Mouse (Mus musculus): ENCODE measurements around the gene Olfr810. TPM values are rescaled to one million over a fixed set of nuclear protein-coding genes. Genes with fewer than 3 reads are reported as not detected.

The Olfr810 gene
- polyA plus RNA-seq (2014; fragmentation: Nextera tagmentation; extraction: Ambion mirVana): not detected in 2 replicates

DNA sequence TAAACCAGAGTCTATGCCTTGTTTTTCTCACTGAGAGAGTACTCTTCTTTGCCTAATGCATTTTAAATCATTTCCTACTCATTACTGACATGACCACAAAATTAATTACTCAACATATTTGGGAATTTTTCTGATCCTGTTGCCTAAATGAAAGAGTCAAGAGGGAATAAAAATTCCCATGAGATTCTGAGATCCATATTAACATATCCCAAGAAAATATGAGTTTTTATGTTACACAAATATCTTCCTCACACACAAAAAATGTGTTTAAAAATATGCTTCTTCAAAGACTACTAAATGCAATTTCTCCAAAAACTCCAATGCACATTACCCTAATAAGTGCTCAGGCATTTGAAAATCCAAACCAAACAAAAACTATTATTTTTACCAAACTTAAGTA, at the start of gene Olfr810:
Olfr810 (minus strand) TSS at position 101 of the 400 bp plus-strand sequence.
- Histone ChIP-seq H3K9ac (replicated peaks; ENCODE audit: low read length) (no peak within 1 kb of the TSS), H3K27me3 (ENCODE audit: control insufficient read depth, insufficient read depth, low read length) (no peaks in the 10 kb centered on the region), H3K27ac (replicated peaks; ENCODE audit: low read depth, low read length) (no peak within 1 kb of the TSS), H3K9me3 (replicated peaks; ENCODE audit: control insufficient read depth, low read length) (no peaks in the 10 kb centered on the region), H3K4me1 (ENCODE audit: control insufficient read depth, insufficient read depth, low read length) (no peaks in the 10 kb centered on the region), H3K4me2 (ENCODE audit: low read depth, low read length) (no peak within 1 kb of the TSS), H3K4me3 (ENCODE audit: low read depth, low read length) (no peak within 1 kb of the TSS), H3K36me3 (replicated peaks; ENCODE audit: control insufficient read depth, insufficient read depth, low read depth, low read length) (no peaks in the 10 kb centered on the region)
- DNase-seq (ENCODE audit: low spot score) (no peak), ATAC-seq (replicated peaks; ENCODE audit: insufficient number of reproducible peaks, low FRiP score, low TSS enrichment, low read depth) (no peak)

GRCm38 (mm10) chr10:129804296-129804695, 9.6 kb upstream of the Olfr810 start, which contains the start of gene Olfr811:
Gene Olfr811, minus strand, starts transcription at chr10:129804396.
- Histone ChIP-seq H3K4me3 (ENCODE audit: low read depth, low read length) (no peak within 1 kb of the TSS), H3K9ac (replicated peaks; ENCODE audit: low read length) (no peak within 1 kb of the TSS), H3K4me1 (ENCODE audit: control insufficient read depth, insufficient read depth, low read length) (no peaks in the 10 kb centered on the region), H3K4me2 (ENCODE audit: low read depth, low read length) (no peak within 1 kb of the TSS), H3K27me3 (ENCODE audit: control insufficient read depth, insufficient read depth, low read length) (no peaks in the 10 kb centered on the region), H3K27ac (replicated peaks; ENCODE audit: low read depth, low read length) (no peak within 1 kb of the TSS), H3K9me3 (replicated peaks; ENCODE audit: control insufficient read depth, low read length) (no peaks in the 10 kb centered on the region), H3K36me3 (replicated peaks; ENCODE audit: control insufficient read depth, insufficient read depth, low read depth, low read length) (no peaks in the 10 kb centered on the region)
- ATAC-seq (replicated peaks; ENCODE audit: insufficient number of reproducible peaks, low FRiP score, low TSS enrichment, low read depth) (no peak), DNase-seq (ENCODE audit: low spot score) (no peak)
- WGBS: 86% methylated on average over 4 of the region's 4 CpGs

GRCm38 (mm10) chr10:129778123-129778522, 16.6 kb downstream of the Olfr810 start:
- Histone ChIP-seq H3K27ac (replicated peaks; ENCODE audit: low read depth, low read length) (no peak overlapping the region), H3K27me3 (ENCODE audit: control insufficient read depth, insufficient read depth, low read length) (no peaks in the 10 kb centered on the region), H3K9me3 (replicated peaks; ENCODE audit: control insufficient read depth, low read length) (no peaks in the 10 kb centered on the region), H3K4me1 (ENCODE audit: control insufficient read depth, insufficient read depth, low read length) (no peaks in the 10 kb centered on the region), H3K36me3 (replicated peaks; ENCODE audit: control insufficient read depth, insufficient read depth, low read depth, low read length) (no peaks in the 10 kb centered on the region), H3K4me3 (ENCODE audit: low read depth, low read length) (no peak overlapping the region), H3K9ac (replicated peaks; ENCODE audit: low read length) (no peak overlapping the region), H3K4me2 (ENCODE audit: low read depth, low read length) (no peak overlapping the region)
- DNase-seq (ENCODE audit: low spot score): no peak
- ATAC-seq (replicated peaks; ENCODE audit: insufficient number of reproducible peaks, low FRiP score, low TSS enrichment, low read depth): no peak

DNA sequence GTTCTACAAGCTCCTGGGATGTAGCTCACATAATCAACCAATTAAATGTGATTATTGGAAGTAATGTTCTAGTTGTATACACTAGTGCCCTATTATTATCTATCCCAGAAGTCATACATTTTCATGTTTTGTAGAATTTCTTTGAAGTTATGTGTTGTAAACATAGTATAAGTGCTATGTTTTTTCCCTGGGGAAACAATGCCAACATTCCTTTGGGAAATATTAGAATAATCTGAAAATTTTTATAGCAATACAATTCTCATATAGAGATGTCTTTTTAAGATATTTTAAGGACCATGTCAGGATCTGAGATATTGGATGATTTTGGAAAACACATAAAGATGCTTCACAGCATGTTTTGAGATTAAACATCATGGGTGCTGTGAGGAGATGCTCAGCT, 20.4 kb downstream of the Olfr810 start, which contains the start of gene Olfr809:
Olfr809 (plus strand) TSS at position 301 of the 400 bp plus-strand sequence.
- ATAC-seq (replicated peaks; ENCODE audit: insufficient number of reproducible peaks, low FRiP score, low TSS enrichment, low read depth): no peak
- Histone ChIP-seq H3K27me3 (ENCODE audit: control insufficient read depth, insufficient read depth, low read length) (no peaks in the 10 kb centered on the region), H3K4me2 (ENCODE audit: low read depth, low read length) (no peak within 1 kb of the TSS), H3K36me3 (replicated peaks; ENCODE audit: control insufficient read depth, insufficient read depth, low read depth, low read length) (no peaks in the 10 kb centered on the region), H3K9ac (replicated peaks; ENCODE audit: low read length) (no peak within 1 kb of the TSS), H3K9me3 (replicated peaks; ENCODE audit: control insufficient read depth, low read length) (no peaks in the 10 kb centered on the region), H3K27ac (replicated peaks; ENCODE audit: low read depth, low read length) (no peak within 1 kb of the TSS), H3K4me3 (ENCODE audit: low read depth, low read length) (no peak within 1 kb of the TSS), H3K4me1 (ENCODE audit: control insufficient read depth, insufficient read depth, low read length) (no peaks in the 10 kb centered on the region)
- no peak for DNase-seq (ENCODE audit: low spot score)

GRCm38 (mm10) chr10:129765182-129765581, 29.5 kb downstream of the Olfr810 start, which contains the start of gene Olfr808:
Gene Olfr808, plus strand, starts transcription at chr10:129765482.
- Histone ChIP-seq H3K9me3 (replicated peaks; ENCODE audit: control insufficient read depth, low read length) (no peaks in the 10 kb centered on the region), H3K27ac (replicated peaks; ENCODE audit: low read depth, low read length) (no peak within 1 kb of the TSS), H3K4me2 (ENCODE audit: low read depth, low read length) (no peak within 1 kb of the TSS), H3K4me3 (ENCODE audit: low read depth, low read length) (no peak within 1 kb of the TSS), H3K4me1 (ENCODE audit: control insufficient read depth, insufficient read depth, low read length) (no peaks in the 10 kb centered on the region), H3K9ac (replicated peaks; ENCODE audit: low read length) (no peak within 1 kb of the TSS), H3K36me3 (replicated peaks; ENCODE audit: control insufficient read depth, insufficient read depth, low read depth, low read length) (no peaks in the 10 kb centered on the region), H3K27me3 (ENCODE audit: control insufficient read depth, insufficient read depth, low read length) (no peaks in the 10 kb centered on the region)
- 95% methylated on average over 1 of the region's 1 CpGs for WGBS
- ATAC-seq (replicated peaks; ENCODE audit: insufficient number of reproducible peaks, low FRiP score, low TSS enrichment, low read depth) (no peak), DNase-seq (ENCODE audit: low spot score) (no peak)

DNA sequence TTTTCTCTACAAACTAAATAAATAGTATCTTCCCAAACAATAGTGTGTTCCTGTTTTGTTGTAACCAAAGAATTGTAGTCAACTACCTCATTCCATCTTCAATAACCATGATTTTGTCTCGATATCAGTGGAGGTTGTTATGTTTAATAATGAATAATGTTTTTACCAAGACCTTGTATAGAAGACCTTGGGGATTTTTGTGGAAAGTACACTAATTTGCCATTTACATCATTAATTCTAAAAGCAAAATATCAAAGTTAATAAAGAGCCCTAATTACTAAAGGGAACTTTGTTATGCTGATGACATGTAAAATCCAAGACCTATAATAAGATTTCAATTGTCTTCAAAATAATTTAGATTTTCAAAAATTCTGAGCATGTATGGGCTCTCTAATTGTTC, 37.0 kb downstream of the Olfr810 start, which contains the start of gene Olfr807:
Olfr807 (minus strand) TSS at position 101 of the 400 bp plus-strand sequence.
- H3K9ac ChIP-seq (replicated peaks; ENCODE audit: low read length): no peak within 1 kb of the TSS
- no peak within 1 kb of the TSS for H3K4me2 ChIP-seq (ENCODE audit: low read depth, low read length)
- DNase-seq (ENCODE audit: low spot score): no peak
- ATAC-seq (replicated peaks; ENCODE audit: insufficient number of reproducible peaks, low FRiP score, low TSS enrichment, low read depth): no peak
- 88% methylated on average over 1 of the region's 1 CpGs for WGBS
- no peak within 1 kb of the TSS for H3K4me3 ChIP-seq (ENCODE audit: low read depth, low read length)
- no peaks in the 10 kb centered on the region for H3K4me1 ChIP-seq (ENCODE audit: control insufficient read depth, insufficient read depth, low read length)
- no peak within 1 kb of the TSS for H3K27ac ChIP-seq (replicated peaks; ENCODE audit: low read depth, low read length)
- H3K36me3 ChIP-seq (replicated peaks; ENCODE audit: control insufficient read depth, insufficient read depth, low read depth, low read length): no peaks in the 10 kb centered on the region
- H3K27me3 ChIP-seq (ENCODE audit: control insufficient read depth, insufficient read depth, low read length): no peaks in the 10 kb centered on the region
- H3K9me3 ChIP-seq (replicated peaks; ENCODE audit: control insufficient read depth, low read length): no peaks in the 10 kb centered on the region

DNA sequence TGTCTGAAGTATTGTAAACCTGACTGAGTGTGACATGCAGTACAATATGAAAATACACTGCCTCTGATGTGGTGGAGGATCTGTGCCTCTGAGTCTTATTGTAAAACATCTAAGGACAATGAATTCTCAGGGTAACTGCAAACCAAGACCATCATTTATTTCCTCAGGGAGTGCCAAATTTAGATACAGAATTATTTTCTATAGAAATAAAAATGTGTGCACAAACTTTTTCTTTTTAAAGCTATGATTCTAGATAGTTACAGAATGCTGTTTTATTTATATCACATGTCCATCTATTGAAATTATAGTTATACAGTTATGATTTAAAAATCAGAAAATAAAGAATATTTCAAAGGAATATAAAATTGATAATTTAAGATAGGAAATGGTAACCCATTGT, 52.9 kb downstream of the Olfr810 start, which contains the start of gene Olfr806:
Olfr806 (minus strand) TSS at position 101 of the 400 bp plus-strand sequence.
- ATAC-seq (replicated peaks; ENCODE audit: insufficient number of reproducible peaks, low FRiP score, low TSS enrichment, low read depth) (no peak), DNase-seq (ENCODE audit: low spot score) (no peak)
- no peaks in the 10 kb centered on the region for H3K9me3 ChIP-seq (replicated peaks; ENCODE audit: control insufficient read depth, low read length)
- no peaks in the 10 kb centered on the region for H3K27me3 ChIP-seq (ENCODE audit: control insufficient read depth, insufficient read depth, low read length)
- no peak within 1 kb of the TSS for H3K27ac ChIP-seq (replicated peaks; ENCODE audit: low read depth, low read length)
- no peak within 1 kb of the TSS for H3K4me3 ChIP-seq (ENCODE audit: low read depth, low read length)
- H3K4me2 ChIP-seq (ENCODE audit: low read depth, low read length): no peak within 1 kb of the TSS
- no peaks in the 10 kb centered on the region for H3K4me1 ChIP-seq (ENCODE audit: control insufficient read depth, insufficient read depth, low read length)
- no peaks in the 10 kb centered on the region for H3K36me3 ChIP-seq (replicated peaks; ENCODE audit: control insufficient read depth, insufficient read depth, low read depth, low read length)
- H3K9ac ChIP-seq (replicated peaks; ENCODE audit: low read length): no peak within 1 kb of the TSS

Measured in embryonic facial prominence, embryonic 11.5 days (tissue).